Mouse (Mus musculus) adrenal gland (tissue): ENCODE measurements around the gene Scrn3.

Experiments used
- intact Hi-C: fragments of 180-260 bp; cut with DNase I; formaldehyde crosslinking; loops from one replicate; pipeline ENCODE4 v1.15.1; 2025

Gene Scrn3

GRCm38 (mm10) chr2:73306006-73306405, 6.4 kb upstream of the Scrn3 start:
- intact Hi-C loops, result no loop called here

GRCm38 (mm10) chr2:73313117-73313501, 708 bp downstream of the Scrn3 start:
- intact Hi-C loops, result loop anchor here (10.0 kb wide), 1 partner anchor 72 kb away; the partner anchor contains the start of gene Gpr155

DNA sequence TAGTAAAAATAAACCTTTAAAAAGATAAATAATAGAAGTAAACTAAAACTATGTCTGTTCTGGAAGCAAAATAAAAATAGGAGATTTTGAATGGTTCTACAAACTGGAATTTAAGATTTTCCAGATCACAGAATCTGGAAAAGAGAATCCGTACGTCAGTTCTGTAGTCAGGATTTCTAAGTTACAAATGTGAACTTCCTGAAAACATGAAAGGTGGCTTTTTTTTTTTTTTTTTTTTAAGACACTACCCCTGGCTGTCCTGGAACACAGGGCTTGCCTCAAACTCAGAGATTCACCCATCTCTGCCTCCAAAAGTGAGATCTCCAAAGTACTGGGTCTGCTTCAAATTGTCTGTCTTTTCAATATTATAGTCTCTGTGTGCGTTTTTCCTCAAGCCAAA, 1.9 kb downstream of the Scrn3 start:
- intact Hi-C loops, result loop anchor here (10.0 kb wide), 1 partner anchor 70 kb away; the partner anchor contains the start of gene Gpr155

DNA sequence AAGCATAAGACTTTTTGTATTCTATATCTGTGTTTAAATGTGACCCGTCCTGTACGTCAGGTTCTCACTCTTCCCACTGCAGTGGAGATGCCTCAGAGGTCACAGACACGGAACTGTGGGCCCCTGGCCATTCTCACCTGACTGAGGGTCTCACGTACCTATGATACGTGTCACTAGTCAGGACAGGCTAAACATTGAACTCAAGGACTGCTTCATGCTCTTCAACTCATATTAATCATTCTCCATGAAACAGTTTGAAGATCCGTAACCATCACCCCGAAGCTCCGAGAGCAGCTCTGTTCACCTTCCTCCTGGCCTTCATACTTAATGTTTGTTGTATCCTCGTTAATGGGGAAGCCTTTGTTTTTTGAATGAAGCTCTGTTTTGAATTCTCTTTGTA, 5.0 kb downstream of the Scrn3 start:
- intact Hi-C loops, result loop anchor here (10.0 kb wide), 1 partner anchor 67 kb away; the partner anchor contains the start of gene Gpr155

DNA sequence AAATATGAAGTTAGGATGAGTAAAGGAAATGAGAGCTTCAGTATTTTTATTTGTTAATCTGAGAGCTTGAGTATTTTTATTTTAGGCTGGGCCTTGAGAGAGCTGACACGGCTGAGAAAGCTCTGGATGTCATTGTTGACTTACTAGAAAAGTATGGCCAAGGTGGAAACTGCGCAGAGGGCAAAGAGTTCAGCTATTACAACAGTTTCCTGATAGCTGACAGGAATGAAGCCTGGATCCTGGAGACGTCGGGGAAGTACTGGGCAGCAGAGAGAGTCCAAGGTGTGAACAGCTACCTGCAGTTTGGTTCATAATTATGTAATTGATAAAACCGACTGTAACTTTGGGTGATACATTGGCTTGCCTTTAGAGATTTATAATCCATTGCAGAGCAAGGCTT, 6.8 kb downstream of the Scrn3 start:
- intact Hi-C loops, result loop anchor here (10.0 kb wide), 1 partner anchor 66 kb away; the partner anchor contains the start of gene Gpr155

DNA sequence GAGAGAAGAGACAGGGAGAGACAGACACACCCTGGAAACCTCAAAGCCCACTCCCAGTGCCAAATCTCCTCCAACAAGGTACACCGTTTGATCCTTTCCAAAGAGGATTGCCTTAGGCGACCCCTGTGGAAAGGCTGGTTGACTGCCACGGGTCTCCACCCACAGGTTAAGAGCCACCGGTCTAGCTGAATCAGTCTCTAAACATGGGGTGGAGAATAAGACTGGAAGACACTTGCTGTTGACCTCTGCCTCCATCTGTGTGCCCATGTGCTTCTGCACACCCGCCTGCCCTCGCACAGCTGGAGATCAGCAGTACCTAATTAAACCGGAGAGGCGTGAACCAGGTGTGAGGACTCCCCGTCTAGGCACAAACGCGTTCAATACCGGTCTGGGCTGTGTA, 10.6 kb downstream of the Scrn3 start:
- intact Hi-C loops, result no loop called here

DNA sequence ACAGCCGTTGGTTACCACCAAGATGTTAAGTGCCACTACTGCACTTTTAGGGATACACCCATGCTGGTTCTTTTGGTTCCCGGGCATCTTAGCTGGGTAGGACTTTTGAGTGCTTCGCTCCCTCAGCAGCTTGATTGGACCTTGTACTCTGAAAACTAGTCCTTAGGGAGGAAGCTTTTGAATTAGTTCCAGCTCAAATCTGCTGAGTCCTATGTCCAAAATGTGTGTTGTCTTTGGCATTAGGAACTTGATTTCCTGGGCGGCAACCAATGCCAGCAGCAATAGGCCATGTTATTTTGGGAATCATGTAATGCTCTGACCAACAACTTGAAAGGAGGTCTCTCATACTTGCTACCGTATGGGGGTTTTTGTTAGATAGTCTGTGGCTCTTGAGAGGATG, 13.5 kb downstream of the Scrn3 start:
- intact Hi-C loops, result no loop called here

DNA sequence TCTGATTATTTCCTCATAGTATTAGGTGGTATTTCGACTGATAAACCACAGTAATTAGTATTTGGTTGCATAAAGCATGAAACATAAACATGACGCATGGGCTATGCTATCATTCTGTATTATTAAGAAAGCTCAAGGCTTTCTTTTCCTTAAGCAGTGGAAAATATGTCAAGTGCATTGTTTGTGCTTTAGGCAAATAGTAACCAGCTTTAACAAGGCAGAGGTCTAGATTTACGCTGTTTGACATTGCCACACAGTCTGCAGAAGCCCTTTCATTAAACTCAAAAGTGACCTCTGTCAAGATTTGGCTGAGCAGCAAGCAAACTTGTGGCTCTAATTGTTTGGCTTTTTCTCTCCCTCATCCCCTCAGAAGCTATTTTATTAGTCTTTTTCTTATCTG, 23.5 kb downstream of the Scrn3 start:
- intact Hi-C loops, result no loop called here

GRCm38 (mm10) chr2:73338415-73338814, 26.0 kb downstream of the Scrn3 start:
- intact Hi-C loops, result no loop called here

- intact Hi-C loops, result no loop called here
Observed at GRCm38 (mm10) chr2:73343701-73344100, 31.3 kb downstream of the Scrn3 start.

GRCm38 (mm10) chr2:73345204-73345603, 32.8 kb downstream of the Scrn3 start:
- intact Hi-C loops, result no loop called here

DNA sequence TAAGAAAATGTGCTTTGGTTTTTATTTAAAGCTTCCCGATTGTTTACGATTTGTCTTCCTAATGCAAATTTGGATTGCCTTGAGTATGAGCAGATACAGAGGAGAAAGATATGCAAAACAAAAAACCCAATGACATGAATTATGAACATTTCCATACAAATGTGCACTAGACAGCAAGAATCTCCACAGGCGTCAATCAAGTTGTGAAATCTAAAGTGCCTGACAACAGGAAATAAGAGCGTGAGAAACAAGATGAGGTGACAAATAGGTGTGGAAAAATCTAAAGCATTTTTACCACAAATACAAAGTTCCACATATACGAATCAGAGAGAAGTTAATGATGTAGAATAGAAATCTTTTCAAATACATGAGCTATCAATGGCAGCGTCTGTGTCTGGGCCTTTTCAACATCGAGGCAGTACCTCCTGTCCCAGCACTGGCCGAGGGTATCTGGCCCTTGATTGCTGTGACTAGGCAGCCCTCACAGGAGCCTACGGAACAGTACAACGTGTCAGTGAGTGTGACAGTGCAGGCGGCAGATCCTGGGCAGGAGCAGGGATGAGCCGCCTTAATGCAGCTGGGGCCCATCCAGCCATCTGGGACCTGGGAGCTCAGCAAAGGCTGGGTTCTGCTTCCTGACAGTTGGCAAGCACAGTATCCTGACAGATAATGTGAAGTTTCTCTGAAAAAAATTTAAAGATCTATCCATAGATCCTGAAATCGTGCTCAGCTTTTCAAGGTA, 34.1 kb downstream of the Scrn3 start:
- intact Hi-C loops, result no loop called here

DNA sequence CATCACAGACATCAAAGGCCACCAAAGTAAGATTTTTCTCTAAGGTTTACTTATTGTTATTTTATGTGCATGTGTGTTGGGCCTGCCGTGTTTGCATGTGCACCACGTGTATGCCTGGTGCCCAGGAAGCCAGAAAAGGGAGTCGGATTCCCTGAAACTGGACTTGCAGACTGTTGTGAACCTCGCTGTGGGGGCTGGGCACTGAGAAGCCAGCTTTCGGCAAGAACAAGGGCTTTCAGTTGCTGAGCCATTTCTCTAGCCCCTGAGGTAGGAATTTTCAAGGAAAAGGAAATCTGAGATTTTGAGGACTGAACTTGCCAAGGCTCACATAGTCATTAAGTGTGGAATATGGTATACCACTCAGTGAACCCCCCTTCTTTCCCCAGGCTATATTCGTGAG, 34.7 kb downstream of the Scrn3 start:
- intact Hi-C loops, result no loop called here

DNA sequence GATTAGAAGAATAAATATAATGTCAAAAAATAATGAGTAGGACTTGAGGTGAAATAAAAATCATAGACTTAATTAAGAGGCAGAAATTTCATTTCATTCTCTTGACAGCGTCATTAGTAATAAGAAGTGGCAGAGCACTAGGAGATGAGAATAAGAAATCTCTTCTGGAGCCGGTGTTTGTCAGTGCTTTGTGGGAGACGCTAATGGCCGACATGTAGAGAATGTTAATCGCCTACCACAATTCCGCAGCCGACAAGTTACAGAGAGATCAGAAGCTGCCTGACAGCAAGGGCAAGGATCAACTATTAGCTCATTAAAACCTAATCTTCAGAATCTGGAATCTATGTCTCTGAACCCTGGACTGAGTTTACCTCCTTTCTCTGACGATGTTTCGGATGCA, 35.4 kb downstream of the Scrn3 start:
- intact Hi-C loops, result no loop called here

DNA sequence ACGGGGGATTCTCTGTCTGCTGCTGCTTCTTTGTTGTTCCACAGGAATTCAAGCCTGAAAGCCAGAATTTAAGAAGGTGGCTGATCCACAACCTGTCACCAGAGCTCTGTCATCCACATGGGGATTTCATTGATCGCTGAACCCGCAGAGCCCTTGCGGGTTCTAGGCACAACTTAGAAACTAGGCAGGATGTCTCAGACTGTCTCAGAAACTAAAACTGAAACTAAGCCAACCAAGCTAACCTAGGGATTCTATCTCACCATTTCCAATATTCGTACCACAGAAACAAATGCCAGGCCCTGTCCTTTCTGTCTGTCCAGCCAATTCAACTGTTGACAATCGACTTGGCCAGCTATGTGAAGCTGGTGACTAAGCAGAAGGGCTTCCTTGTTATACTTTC, 35.8 kb downstream of the Scrn3 start:
- intact Hi-C loops, result no loop called here

GRCm38 (mm10) chr2:73351496-73351895, 39.1 kb downstream of the Scrn3 start:
- intact Hi-C loops, result no loop called here

DNA sequence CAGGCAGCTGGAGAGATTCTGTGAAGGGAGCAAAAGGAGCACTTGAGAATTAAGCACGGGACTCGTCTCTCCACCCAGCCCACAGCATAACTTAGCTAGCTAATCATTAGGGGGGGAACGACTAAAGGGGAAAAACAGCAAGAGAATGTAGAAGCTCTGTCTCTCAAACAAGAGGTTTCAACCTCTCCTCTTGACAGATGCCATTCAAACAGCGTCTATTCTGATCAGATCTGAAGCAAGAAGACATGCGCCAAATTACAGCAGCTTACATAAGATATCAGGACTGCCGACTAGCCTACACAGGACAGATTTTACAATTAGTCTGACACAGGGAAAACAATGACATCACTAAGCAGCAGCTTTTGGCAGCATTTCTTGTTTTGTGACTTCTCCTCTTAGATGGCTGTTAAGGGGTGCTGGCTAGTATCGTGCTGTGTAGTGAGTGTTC, 39.5 kb downstream of the Scrn3 start:
- intact Hi-C loops, result no loop called here

- intact Hi-C loops, result no loop called here
Observed at GRCm38 (mm10) chr2:73357004-73357403, 44.6 kb downstream of the Scrn3 start.

DNA sequence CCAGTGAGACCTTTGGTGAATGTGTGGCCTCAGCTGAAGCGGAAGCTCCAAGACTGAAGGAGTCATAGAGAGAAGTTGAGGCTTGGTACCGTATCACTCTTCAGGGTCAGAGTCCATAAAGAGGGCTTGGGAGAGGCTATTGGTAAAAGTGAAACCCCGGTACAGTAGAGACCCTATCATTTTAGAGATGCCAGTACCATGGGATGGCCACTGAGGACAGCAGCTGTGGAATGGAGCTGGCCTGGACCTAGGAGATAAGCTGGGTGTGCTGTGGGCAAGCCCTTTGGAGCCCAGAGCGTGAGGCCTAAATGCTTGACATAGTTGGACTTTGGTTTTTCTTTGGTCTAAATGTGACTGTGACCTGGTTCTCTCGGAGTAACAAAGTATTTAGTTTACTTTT, 47.5 kb downstream of the Scrn3 start:
- intact Hi-C loops, result no loop called here

- intact Hi-C loops, result no loop called here
Observed at GRCm38 (mm10) chr2:73360536-73360935, 48.1 kb downstream of the Scrn3 start.

- intact Hi-C loops, result no loop called here
Observed at GRCm38 (mm10) chr2:73363448-73363847, 51.0 kb downstream of the Scrn3 start.

GRCm38 (mm10) chr2:73371530-73372335, 59.3 kb downstream of the Scrn3 start:
- intact Hi-C loops, result no loop called here
